Mouse (Mus musculus) gastrocnemius, postnatal 4 days (tissue): ENCODE data around the gene Pla2g3. TPM values are rescaled to one million over a fixed set of nuclear protein-coding genes. Genes with fewer than 3 reads are reported as not detected.

ENCODE experiments used
- DNase-seq, 2 experiments: peaks; one replicate each; pipeline ENCODE4 v3.0.0; 2021 to 2022; ENCODE audit warnings: low spot score in 2 of 2, mixed read lengths in 2 of 2
- total RNA-seq, 2 experiments: library from RNA; stranded (reverse); gene quantifications; 2 replicates each; pipeline ENCODE4 v1.2.3; 2021

Gene Pla2g3
- total RNA-seq, 2 experiments from 2014 or later: 0.10 TPM; not detected in 1

DNA sequence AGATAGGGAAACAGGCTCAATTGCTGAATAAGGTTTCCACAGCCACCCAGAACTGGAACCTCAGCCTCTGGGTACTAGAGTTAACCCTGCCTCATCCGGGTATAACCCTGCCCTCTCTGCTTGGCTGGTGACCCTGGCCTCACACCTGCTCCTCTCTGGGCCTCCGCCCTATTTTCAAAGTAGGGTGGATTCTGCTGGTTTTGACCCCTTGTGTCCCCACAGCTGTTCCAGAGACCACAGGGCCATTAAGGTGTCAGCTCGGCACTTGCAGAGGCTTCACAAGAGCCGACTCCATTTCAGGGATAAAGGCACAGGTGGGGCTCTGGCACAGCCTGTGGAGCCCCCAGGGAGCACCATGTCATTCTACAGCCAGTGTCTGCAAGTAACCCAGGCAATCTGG lies 4.7 kb downstream of the Pla2g3 start:
- no peak for DNase-seq

GRCm38 (mm10) chr11:3494857-3495256 lies 6.8 kb downstream of the Pla2g3 start:
- no peak for DNase-seq

DNA sequence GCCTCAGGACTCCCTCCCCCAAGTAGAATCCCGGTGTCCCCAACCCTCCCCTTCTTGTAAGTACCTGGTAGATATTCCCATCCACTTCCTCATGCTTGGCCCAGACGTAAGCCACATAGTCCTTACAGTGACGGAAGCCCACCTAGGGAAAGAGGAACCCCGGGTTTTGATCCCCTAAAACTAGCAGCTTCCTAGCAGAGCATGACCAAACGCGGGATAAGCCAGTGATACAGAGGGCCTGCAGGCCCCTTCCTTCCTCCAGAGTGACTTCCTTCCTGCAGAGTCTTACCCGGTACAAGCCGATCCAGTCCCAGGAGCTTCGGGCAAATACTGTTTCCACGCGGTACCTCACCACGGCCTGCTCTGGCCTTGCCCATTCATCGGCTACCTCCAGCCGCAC lies 7.4 kb downstream of the Pla2g3 start:
- no peak for DNase-seq

GRCm38 (mm10) chr11:3496756-3497155 lies 8.7 kb downstream of the Pla2g3 start:
- DNase-seq: no peak

DNA sequence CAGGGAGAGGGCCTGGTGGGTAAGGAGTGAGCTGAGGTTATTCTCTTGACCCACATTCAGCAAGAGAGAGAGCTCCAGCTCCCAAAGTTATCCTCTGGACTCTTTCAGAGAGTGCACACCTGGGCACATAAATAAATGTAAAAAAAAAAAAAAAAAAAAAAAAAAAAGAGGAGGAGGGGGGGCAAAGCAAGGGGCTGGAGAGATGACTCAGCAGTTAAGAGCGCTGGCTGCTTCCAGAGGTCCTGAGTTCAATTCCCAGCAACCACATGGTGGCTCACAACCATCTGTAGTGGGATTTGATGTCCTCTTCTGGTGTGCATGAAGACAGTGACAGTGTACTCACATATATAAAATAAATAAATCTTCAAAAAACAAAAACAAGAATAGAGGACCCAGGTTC lies 9.2 kb downstream of the Pla2g3 start:
- DNase-seq: no peak

- DNase-seq: no peak
Measured at GRCm38 (mm10) chr11:3502057-3502456, 14.0 kb downstream of the Pla2g3 start.

DNA sequence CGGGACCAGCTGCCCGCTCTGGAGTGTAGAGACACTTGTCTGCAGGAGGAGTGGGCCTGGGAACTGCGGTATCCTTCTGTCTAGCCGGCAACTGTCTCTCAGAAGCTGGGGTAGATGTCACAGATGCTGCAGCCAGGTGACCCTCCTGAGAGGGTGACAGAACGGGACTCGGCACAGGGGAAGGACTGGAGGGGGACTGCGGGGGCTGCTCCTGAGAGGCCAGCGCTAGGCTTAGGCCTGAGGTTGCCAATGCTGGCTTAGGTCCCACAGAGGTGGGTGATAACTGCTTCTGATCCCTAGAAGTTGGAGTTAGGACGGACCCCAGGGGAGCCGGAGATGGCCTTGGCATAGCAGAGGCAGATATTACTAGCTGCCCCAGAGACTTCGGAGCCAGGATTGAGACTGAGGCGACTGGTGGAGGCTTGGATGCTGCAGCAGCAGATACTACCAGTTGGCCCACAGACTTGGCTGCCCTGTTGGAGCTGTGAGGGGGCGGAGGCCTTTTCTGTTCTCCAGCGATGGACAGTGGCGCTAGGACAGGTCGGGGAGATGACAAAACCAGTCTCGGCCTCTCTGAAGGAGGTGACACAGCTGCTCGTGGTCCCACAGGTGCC lies 14.5 kb downstream of the Pla2g3 start:
- DNase-seq: no peak

- no peak for DNase-seq
Measured at GRCm38 (mm10) chr11:3503755-3504693, 15.9 kb downstream of the Pla2g3 start.

- no peak for DNase-seq
Measured at GRCm38 (mm10) chr11:3508226-3508625, 20.1 kb downstream of the Pla2g3 start.

DNA sequence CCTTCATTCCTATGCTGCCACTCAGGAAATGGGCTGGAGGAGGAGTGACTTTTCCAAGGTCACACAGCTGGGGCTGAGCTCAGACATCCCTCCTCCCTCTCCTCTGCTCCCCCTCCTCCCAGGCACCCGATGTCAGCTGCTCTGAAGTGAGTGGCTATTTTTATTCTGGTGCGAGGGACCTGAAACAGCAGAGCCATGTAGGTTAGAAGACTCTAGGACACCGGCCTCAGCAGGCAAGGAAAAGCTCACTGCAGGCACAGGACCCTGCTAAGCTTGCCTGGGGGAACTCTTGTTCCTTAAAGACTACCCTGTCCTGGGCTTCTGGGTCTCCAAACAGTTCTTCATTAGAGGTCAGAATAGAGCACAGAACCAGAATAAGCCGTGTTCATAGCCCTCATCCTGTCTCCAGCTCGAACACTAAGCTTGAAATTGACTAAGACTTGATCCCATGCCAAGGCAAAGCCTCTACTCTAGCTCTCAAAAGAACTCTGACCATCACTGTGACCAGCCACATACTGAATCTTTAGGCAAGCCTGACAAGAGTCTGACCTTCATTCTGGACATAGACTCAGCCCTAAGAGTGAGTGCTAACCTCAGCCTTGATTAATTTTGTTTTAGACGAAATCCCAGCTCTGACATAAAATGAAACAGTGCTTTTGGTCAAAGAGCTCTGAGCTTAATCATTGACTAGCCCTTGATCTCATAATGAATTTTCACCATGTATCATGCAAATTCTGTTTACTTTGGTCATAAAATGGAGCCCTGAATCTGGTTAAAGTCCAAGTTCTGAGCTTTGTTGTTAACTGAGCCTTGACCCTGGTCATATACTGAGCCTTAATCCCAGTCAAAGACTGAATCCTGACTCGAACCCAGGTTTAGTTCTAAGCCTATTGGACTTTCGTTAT lies 21.3 kb downstream of the Pla2g3 start:
- DNase-seq: no peak

DNA sequence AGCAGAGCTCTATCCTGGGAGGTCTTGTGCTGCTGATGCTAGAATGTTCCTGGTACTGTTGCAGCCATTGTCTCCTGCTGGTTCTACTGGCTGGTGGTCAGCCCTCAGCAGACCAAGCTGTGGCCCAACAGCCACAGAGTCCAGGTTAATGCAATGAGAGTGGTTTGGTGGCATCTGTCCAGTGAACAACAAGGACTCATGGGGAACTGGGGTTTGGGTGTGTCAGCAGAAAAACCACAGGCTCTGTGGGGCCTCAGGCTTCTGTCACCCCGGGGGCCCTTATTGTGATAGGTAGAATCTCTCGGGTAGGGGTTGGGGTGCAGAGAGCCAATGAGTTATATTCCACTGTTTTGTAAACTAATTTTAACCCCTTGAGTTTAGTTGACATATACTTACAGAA lies 22.2 kb downstream of the Pla2g3 start:
- DNase-seq: no peak

- DNase-seq: no peak
Measured at GRCm38 (mm10) chr11:3513291-3513690, 25.2 kb downstream of the Pla2g3 start.

DNA sequence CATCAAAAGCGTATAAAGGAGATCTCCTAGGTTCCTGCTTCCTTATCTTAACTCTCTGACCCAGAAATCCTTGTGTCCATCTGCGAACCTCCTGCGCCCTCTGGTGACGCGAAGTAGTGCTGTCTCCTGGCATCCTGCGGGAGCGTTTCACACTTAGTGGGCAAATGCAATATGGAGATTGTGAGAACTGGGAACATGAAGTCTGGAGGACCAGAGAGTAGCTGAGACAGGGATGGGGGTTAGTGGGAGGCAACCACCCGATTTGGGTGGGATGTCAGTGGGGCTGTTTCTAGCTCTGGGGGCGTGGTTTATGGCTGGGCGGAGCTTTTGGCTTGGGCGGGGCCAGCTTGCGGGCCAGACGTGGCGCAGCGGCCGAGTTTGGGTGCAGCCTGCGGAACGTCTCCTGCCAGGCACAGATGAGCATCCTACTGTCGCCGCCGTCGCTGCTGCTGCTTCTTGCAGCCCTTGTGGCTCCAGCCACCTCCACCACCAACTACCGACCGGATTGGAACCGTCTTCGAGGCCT lies 26.5 kb downstream of the Pla2g3 start, which contains the start of gene Selenom:
Gene Selenom, plus strand, starts transcription at position 156 of the 526 bp plus-strand sequence.
- peak; percentile 82 to 91 for DNase-seq

DNA sequence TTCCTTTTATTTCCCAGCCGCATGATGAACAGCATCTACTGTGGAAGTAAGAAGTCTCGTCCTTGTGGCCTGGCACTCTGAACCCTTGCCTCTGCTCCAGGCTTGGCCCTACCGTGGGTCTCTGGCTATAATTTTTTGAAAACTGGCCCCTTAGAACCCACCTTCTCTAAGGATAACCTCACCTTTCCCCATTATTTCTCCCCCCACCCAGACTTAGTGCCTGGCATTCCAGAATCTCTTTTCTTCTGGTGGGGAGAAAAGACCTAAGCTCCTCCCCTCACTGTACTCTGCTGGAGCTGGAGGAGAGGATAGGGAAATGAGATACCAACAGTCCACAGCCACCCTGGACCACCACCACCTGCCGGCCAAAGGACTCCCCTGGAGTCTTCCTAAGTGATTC lies 27.1 kb downstream of the Pla2g3 start:
- DNase-seq: no peak

- peak in 1 of 2 experiments; percentile 12 for DNase-seq
Measured at GRCm38 (mm10) chr11:3515637-3516036, 27.6 kb downstream of the Pla2g3 start.

DNA sequence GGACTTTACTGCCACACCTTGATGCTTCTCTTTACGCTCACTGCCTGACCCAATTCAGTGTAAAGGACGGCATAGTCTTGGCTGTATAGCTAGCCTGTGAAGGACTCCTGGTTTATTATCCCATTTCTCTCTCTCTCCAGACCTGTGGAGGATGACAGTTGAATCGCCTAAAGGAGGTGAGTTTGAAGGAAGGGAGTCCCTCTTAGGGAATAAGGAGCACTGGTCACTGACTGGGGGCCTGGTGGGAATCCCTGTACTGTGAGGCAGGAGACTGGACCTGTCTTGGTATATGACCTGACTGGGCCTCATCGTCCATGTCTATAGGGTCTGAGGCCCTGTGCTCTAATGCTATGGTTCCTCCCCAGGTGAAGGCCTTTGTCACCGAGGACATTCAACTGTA lies 28.0 kb downstream of the Pla2g3 start:
- peak in 1 of 2 experiments; percentile 10 for DNase-seq

GRCm38 (mm10) chr11:3516859-3517845 lies 29.1 kb downstream of the Pla2g3 start:
- no peak for DNase-seq

- no peak for DNase-seq
Measured at GRCm38 (mm10) chr11:3517846-3518732, 30.0 kb downstream of the Pla2g3 start.
